Mouse (Mus musculus): ENCODE measurements around the gene Kcna6. TPM values are rescaled to one million over a fixed set of nuclear protein-coding genes. Genes with fewer than 3 reads are reported as not detected.

The Kcna6 gene
- polyA plus RNA-seq, 1 experiment from 2014 or later: 18.5 TPM

GRCm38 (mm10) chr6:126704430-126704829, 36.0 kb downstream of the Kcna6 start:
- Histone ChIP-seq H3K9ac (no peak overlapping the region), H3K4me2 (replicated peaks) (no peak overlapping the region), H3K27ac (no peak overlapping the region), H3K27me3 (ENCODE audit: control insufficient read depth, insufficient read depth, low read length) (no peaks in the 10 kb centered on the region), H3K36me3 (replicated peaks; ENCODE audit: control insufficient read depth, insufficient read depth) (no peaks in the 10 kb centered on the region), H3K4me1 (replicated peaks; ENCODE audit: control insufficient read depth, insufficient read depth, low read length) (0 out of 2 replicates have a peak, but pooled peaks cover 4% of the 10 kb centered on the region), H3K9me3 (ENCODE audit: control insufficient read depth, low read length) (no peaks in the 10 kb centered on the region), H3K4me3 (replicated peaks; ENCODE audit: low read length) (no peak overlapping the region)
- ATAC-seq (ENCODE audit: low FRiP score) (no peak), DNase-seq (ENCODE audit: low spot score) (peak; percentile 81)
- 34% methylated on average over 4 of the region's 4 CpGs for whole genome bisulfite sequencing

- no peaks in the 10 kb centered on the region for H3K27me3 ChIP-seq (ENCODE audit: control insufficient read depth, insufficient read depth, low read length)
- 3% methylated on average over 12 of the region's 12 CpGs for WGBS
- H3K9ac ChIP-seq: peak overlapping the region; percentile 1; the same call in 1 of the 2 replicates
- H3K4me2 ChIP-seq (replicated peaks): peak overlapping the region; percentile 29
- ATAC-seq (ENCODE audit: low FRiP score) (peak; percentile 75), DNase-seq (ENCODE audit: low spot score) (peak; percentile 94)
- no peak overlapping the region for H3K4me3 ChIP-seq (replicated peaks; ENCODE audit: low read length)
- H3K4me1 ChIP-seq (replicated peaks; ENCODE audit: control insufficient read depth, insufficient read depth, low read length): 0 out of 2 replicates have a peak, but pooled peaks cover 4% of the 10 kb centered on the region
- H3K27ac ChIP-seq: no peak overlapping the region
- H3K9me3 ChIP-seq (ENCODE audit: control insufficient read depth, low read length): no peaks in the 10 kb centered on the region
- H3K36me3 ChIP-seq (replicated peaks; ENCODE audit: control insufficient read depth, insufficient read depth): no peaks in the 10 kb centered on the region
Observed at GRCm38 (mm10) chr6:126702116-126702515, 38.4 kb downstream of the Kcna6 start.

- WGBS: 70% methylated on average over 23 of the region's 23 CpGs
- Histone ChIP-seq H3K9ac (no peak overlapping the region), H3K27me3 (ENCODE audit: control insufficient read depth, insufficient read depth, low read length) (no peaks in the 10 kb centered on the region), H3K4me1 (replicated peaks; ENCODE audit: control insufficient read depth, insufficient read depth, low read length) (0 out of 2 replicates have a peak, but pooled peaks cover 4% of the 10 kb centered on the region), H3K4me3 (replicated peaks; ENCODE audit: low read length) (no peak overlapping the region), H3K36me3 (replicated peaks; ENCODE audit: control insufficient read depth, insufficient read depth) (no peaks in the 10 kb centered on the region), H3K9me3 (ENCODE audit: control insufficient read depth, low read length) (no peaks in the 10 kb centered on the region), H3K4me2 (replicated peaks) (peak overlapping the region; percentile 29; the same call in 1 of the 2 replicates), H3K27ac (no peak overlapping the region)
- no peak for ATAC-seq (ENCODE audit: low FRiP score)
- no peak for DNase-seq (ENCODE audit: low spot score)
Observed at GRCm38 (mm10) chr6:126701196-126701595, 39.3 kb downstream of the Kcna6 start.

GRCm38 (mm10) chr6:126699995-126700394, 40.5 kb downstream of the Kcna6 start:
- Histone ChIP-seq H3K9ac (no peak overlapping the region), H3K4me2 (replicated peaks) (no peak overlapping the region), H3K27me3 (ENCODE audit: control insufficient read depth, insufficient read depth, low read length) (no peaks in the 10 kb centered on the region), H3K4me1 (replicated peaks; ENCODE audit: control insufficient read depth, insufficient read depth, low read length) (0 out of 2 replicates have a peak, but pooled peaks cover 4% of the 10 kb centered on the region), H3K9me3 (ENCODE audit: control insufficient read depth, low read length) (no peaks in the 10 kb centered on the region), H3K4me3 (replicated peaks; ENCODE audit: low read length) (no peak overlapping the region), H3K27ac (no peak overlapping the region), H3K36me3 (replicated peaks; ENCODE audit: control insufficient read depth, insufficient read depth) (no peaks in the 10 kb centered on the region)
- 79% methylated on average over 5 of the region's 5 CpGs for WGBS
- DNase-seq (ENCODE audit: low spot score): no peak
- no peak for ATAC-seq (ENCODE audit: low FRiP score)

GRCm38 (mm10) chr6:126687120-126687519, 53.4 kb downstream of the Kcna6 start:
- ATAC-seq (ENCODE audit: low FRiP score): no peak
- 71% methylated on average over 4 of the region's 4 CpGs for WGBS
- Histone ChIP-seq H3K27ac (no peak overlapping the region), H3K4me1 (replicated peaks; ENCODE audit: control insufficient read depth, insufficient read depth, low read length) (no peaks in the 10 kb centered on the region), H3K36me3 (replicated peaks; ENCODE audit: control insufficient read depth, insufficient read depth) (no peaks in the 10 kb centered on the region), H3K4me3 (replicated peaks; ENCODE audit: low read length) (no peak overlapping the region), H3K9ac (no peak overlapping the region), H3K9me3 (ENCODE audit: control insufficient read depth, low read length) (no peaks in the 10 kb centered on the region), H3K4me2 (replicated peaks) (no peak overlapping the region), H3K27me3 (ENCODE audit: control insufficient read depth, insufficient read depth, low read length) (no peaks in the 10 kb centered on the region)
- no peak for DNase-seq (ENCODE audit: low spot score)

- Histone ChIP-seq H3K4me3 (replicated peaks; ENCODE audit: low read length) (no peak overlapping the region), H3K4me2 (replicated peaks) (no peak overlapping the region), H3K4me1 (replicated peaks; ENCODE audit: control insufficient read depth, insufficient read depth, low read length) (no peaks in the 10 kb centered on the region), H3K36me3 (replicated peaks; ENCODE audit: control insufficient read depth, insufficient read depth) (no peaks in the 10 kb centered on the region), H3K9ac (no peak overlapping the region), H3K27ac (no peak overlapping the region), H3K9me3 (ENCODE audit: control insufficient read depth, low read length) (no peaks in the 10 kb centered on the region), H3K27me3 (ENCODE audit: control insufficient read depth, insufficient read depth, low read length) (no peaks in the 10 kb centered on the region)
- WGBS: 75% methylated on average over 3 of the region's 3 CpGs
- DNase-seq (ENCODE audit: low spot score): no peak
- no peak for ATAC-seq (ENCODE audit: low FRiP score)
Observed at GRCm38 (mm10) chr6:126685135-126685534, 55.3 kb downstream of the Kcna6 start.

GRCm38 (mm10) chr6:126678961-126679360, 61.5 kb downstream of the Kcna6 start:
- no peaks in the 10 kb centered on the region for H3K9me3 ChIP-seq (ENCODE audit: control insufficient read depth, low read length)
- no peak overlapping the region for H3K9ac ChIP-seq
- 70% methylated on average over 7 of the region's 7 CpGs for WGBS
- H3K4me1 ChIP-seq (replicated peaks; ENCODE audit: control insufficient read depth, insufficient read depth, low read length): no peaks in the 10 kb centered on the region
- no peaks in the 10 kb centered on the region for H3K36me3 ChIP-seq (replicated peaks; ENCODE audit: control insufficient read depth, insufficient read depth)
- DNase-seq (ENCODE audit: low spot score): no peak
- no peak for ATAC-seq (ENCODE audit: low FRiP score)
- H3K4me2 ChIP-seq (replicated peaks): no peak overlapping the region
- no peak overlapping the region for H3K27ac ChIP-seq
- no peaks in the 10 kb centered on the region for H3K27me3 ChIP-seq (ENCODE audit: control insufficient read depth, insufficient read depth, low read length)
- no peak overlapping the region for H3K4me3 ChIP-seq (replicated peaks; ENCODE audit: low read length)

GRCm38 (mm10) chr6:126667001-126667400, 73.5 kb downstream of the Kcna6 start:
- no peak overlapping the region for H3K4me2 ChIP-seq (replicated peaks)
- no peak overlapping the region for H3K4me3 ChIP-seq (replicated peaks; ENCODE audit: low read length)
- no peaks in the 10 kb centered on the region for H3K4me1 ChIP-seq (replicated peaks; ENCODE audit: control insufficient read depth, insufficient read depth, low read length)
- no peak overlapping the region for H3K9ac ChIP-seq
- H3K27ac ChIP-seq: no peak overlapping the region
- no peaks in the 10 kb centered on the region for H3K36me3 ChIP-seq (replicated peaks; ENCODE audit: control insufficient read depth, insufficient read depth)
- WGBS: 88% methylated on average over 5 of the region's 5 CpGs
- DNase-seq (ENCODE audit: low spot score): no peak
- H3K9me3 ChIP-seq (ENCODE audit: control insufficient read depth, low read length): no peaks in the 10 kb centered on the region
- no peaks in the 10 kb centered on the region for H3K27me3 ChIP-seq (ENCODE audit: control insufficient read depth, insufficient read depth, low read length)
- no peak for ATAC-seq (ENCODE audit: low FRiP score)

GRCm38 (mm10) chr6:126666091-126666490, 74.4 kb downstream of the Kcna6 start:
- Histone ChIP-seq H3K9me3 (ENCODE audit: control insufficient read depth, low read length) (no peaks in the 10 kb centered on the region), H3K36me3 (replicated peaks; ENCODE audit: control insufficient read depth, insufficient read depth) (no peaks in the 10 kb centered on the region), H3K9ac (no peak overlapping the region), H3K27ac (no peak overlapping the region), H3K4me1 (replicated peaks; ENCODE audit: control insufficient read depth, insufficient read depth, low read length) (no peaks in the 10 kb centered on the region), H3K4me3 (replicated peaks; ENCODE audit: low read length) (no peak overlapping the region), H3K4me2 (replicated peaks) (no peak overlapping the region), H3K27me3 (ENCODE audit: control insufficient read depth, insufficient read depth, low read length) (no peaks in the 10 kb centered on the region)
- 43% methylated on average over 6 of the region's 6 CpGs for WGBS
- ATAC-seq (ENCODE audit: low FRiP score): no peak
- DNase-seq (ENCODE audit: low spot score): no peak

GRCm38 (mm10) chr6:126664569-126664968, 75.9 kb downstream of the Kcna6 start:
- Histone ChIP-seq H3K9me3 (ENCODE audit: control insufficient read depth, low read length) (no peaks in the 10 kb centered on the region), H3K4me3 (replicated peaks; ENCODE audit: low read length) (no peak overlapping the region), H3K9ac (no peak overlapping the region), H3K27me3 (ENCODE audit: control insufficient read depth, insufficient read depth, low read length) (no peaks in the 10 kb centered on the region), H3K27ac (no peak overlapping the region), H3K4me1 (replicated peaks; ENCODE audit: control insufficient read depth, insufficient read depth, low read length) (no peaks in the 10 kb centered on the region), H3K4me2 (replicated peaks) (no peak overlapping the region), H3K36me3 (replicated peaks; ENCODE audit: control insufficient read depth, insufficient read depth) (no peaks in the 10 kb centered on the region)
- ATAC-seq (ENCODE audit: low FRiP score) (no peak), DNase-seq (ENCODE audit: low spot score) (no peak)
- WGBS: 86% methylated on average over 3 of the region's 3 CpGs
